Mouse (Mus musculus) left cerebral cortex, postnatal 10 days (tissue): ENCODE data around the gene Mybpc2. TPM values are rescaled to one million over a fixed set of nuclear protein-coding genes. Genes with fewer than 3 reads are reported as not detected.

Experiments
- DNase-seq, 2 experiments: peaks; one replicate each; pipeline ENCODE4 v3.0.0; 2021 to 2022; ENCODE audit warnings: low spot score in 2 of 2, mixed read lengths in 1 of 2; ENCODE audit errors: extremely low spot score in 1 of 2
- intact Hi-C: fragments of 180-260 bp; cut with DNase I; formaldehyde crosslinking; loops from one replicate; pipeline ENCODE4 v1.15.1; 2025
- total RNA-seq, 2 experiments: library from RNA; stranded (reverse); gene quantifications; 2 replicates each; pipeline ENCODE4 v1.2.3; 2021

Gene Mybpc2
- total RNA-seq, 2 experiments from 2014 or later = 0.09 to 0.53 TPM

DNA sequence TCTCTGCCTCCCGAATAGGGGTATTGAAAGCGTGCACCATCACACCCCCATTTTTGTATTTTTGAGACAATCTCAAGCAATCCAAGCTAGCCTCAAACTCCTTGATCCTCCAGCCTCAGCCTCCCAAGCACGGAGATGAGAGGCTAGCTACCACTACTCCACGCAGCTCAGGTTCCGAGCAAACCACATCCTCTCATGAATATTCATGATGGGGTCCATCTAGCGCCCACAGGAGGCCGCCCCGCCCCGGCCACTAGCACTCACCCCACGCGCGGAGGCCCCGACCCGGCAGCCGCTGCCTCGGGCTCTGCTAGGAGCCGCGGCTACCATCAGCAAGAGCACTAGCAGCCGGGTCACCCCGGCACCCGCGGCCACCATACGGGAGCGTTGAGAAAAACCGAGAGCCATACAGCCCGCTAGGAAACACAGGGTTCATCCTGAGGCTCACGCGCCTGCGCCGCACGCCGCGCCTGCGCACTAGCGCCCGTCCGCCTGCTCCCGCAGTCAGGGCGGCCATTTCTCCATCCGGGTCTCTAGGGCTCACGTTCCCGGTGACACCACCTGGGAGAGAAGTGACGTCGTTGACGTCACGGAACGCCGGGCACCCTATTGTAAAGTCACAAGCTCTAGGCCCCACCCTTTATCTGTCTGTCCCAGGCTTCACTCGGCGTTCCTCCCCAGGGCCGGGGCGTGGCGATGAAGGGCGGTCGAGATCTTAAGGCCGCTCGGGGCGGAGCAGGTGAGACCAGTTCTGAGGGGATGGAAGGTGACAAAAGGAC, 28.3 kb downstream of the Mybpc2 start, which contains the start of the genes Emc10 and Fam71e1:
Emc10 (minus strand) TSS at position 538 of the 779 bp plus-strand sequence.
Fam71e1 (plus strand) TSS at position 590 of the 779 bp plus-strand sequence.
- intact Hi-C loops = loop anchor here (5.0 kb wide), 1 partner anchor 56 kb away; the partner anchor contains the start of gene Nr1h2
- peak; percentile 98 for DNase-seq

DNA sequence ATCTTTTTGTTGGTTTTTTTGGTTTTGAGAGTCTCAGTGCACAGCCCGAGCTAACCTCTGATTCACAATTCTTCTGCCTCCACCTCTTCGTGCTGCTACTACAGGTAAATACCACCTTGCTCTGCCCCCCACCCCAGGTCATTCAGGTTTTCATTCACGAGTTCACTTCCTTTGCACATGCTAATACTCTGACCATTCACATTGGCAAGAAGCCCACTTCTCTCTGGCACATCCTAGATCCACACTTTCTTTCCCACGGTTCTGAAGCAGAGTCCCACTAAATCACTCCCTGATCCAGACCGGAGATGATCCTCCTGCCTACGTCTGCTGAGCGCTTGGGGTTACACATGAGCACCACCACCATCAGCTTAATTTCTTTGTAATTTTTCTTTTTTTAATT, 29.4 kb downstream of the Mybpc2 start:
- intact Hi-C loops = loop anchor here (5.0 kb wide), 1 partner anchor 57 kb away; the partner anchor contains the start of gene Nr1h2
- DNase-seq = no peak

- intact Hi-C loops = loop anchor here (5.0 kb wide), 1 partner anchor 58 kb away; the partner anchor contains the start of gene Nr1h2
- DNase-seq = no peak
Observed at GRCm38 (mm10) chr7:44494681-44495080, 29.8 kb downstream of the Mybpc2 start.

GRCm38 (mm10) chr7:44492166-44492826, 32.2 kb downstream of the Mybpc2 start:
- intact Hi-C loops = no loop called here
- peak in 1 of 2 experiments; percentile 26 for DNase-seq

GRCm38 (mm10) chr7:44491391-44491790, 33.1 kb downstream of the Mybpc2 start:
- intact Hi-C loops = no loop called here
- DNase-seq = peak in 1 of 2 experiments; percentile 22

GRCm38 (mm10) chr7:44490281-44490680, 34.2 kb downstream of the Mybpc2 start:
- intact Hi-C loops = no loop called here
- DNase-seq = peak in 1 of 2 experiments; percentile 31

GRCm38 (mm10) chr7:44488545-44488944, 35.9 kb downstream of the Mybpc2 start:
- DNase-seq = peak in 1 of 2 experiments; percentile 45
- intact Hi-C loops = loop anchor here (5.0 kb wide), 1 partner anchor 121 kb away; no protein-coding TSS in a partner anchor

- DNase-seq = no peak
- intact Hi-C loops = loop anchor here (5.0 kb wide), 1 partner anchor 121 kb away; no protein-coding TSS in a partner anchor
Observed at GRCm38 (mm10) chr7:44487936-44488335, 36.5 kb downstream of the Mybpc2 start.

- intact Hi-C loops = loop anchor here (5.0 kb wide), 1 partner anchor 120 kb away; no protein-coding TSS in a partner anchor
- peak in 1 of 2 experiments; percentile 24 for DNase-seq
Observed at GRCm38 (mm10) chr7:44486927-44487575, 37.4 kb downstream of the Mybpc2 start.

- intact Hi-C loops = loop anchor here (5.0 kb wide), 1 partner anchor 118 kb away; no protein-coding TSS in a partner anchor
- DNase-seq = no peak
Observed at GRCm38 (mm10) chr7:44485572-44486195, 38.8 kb downstream of the Mybpc2 start.

DNA sequence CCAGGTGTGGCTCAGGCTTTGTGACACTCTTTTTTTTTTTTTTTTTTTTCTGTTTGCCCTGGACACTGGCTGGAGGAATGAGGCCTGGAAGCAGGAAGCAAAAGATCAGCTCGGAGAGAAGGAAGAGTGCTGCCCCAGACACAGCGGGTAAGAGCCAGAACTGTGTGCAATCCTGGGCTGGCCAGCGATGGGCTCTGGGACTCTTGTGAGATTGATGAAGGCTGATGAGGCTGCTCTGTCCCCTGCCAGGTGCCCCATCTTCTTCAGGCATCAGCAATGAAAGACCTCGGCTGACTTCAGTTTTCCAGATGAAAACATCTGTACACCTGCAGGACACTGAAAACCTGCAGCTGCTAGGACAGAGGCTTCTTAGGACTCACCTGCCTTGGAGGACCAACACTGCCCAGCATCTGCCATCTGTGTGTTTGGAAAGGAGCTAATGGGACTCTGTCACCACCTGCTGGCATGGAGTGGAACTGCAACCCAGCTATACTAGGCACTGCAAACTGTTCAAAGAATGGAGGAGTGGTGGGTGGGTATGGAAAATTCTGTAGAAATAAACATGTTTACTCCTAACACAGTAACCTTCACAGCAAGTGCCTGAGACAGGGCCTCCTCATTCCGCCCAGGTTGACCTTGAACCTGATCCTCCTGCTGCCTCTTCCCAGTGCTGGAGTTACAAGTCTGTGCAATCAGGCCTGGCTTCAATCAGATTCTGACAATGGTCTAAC, 39.5 kb downstream of the Mybpc2 start:
- intact Hi-C loops = loop anchor here (5.0 kb wide), 2 partner anchors 118 to 223 kb away; partner anchors contain the start of gene Gm15517
- DNase-seq = peak; percentile 73

- DNase-seq = no peak
- intact Hi-C loops = loop anchor here (5.0 kb wide), 1 partner anchor 222 kb away; the partner anchor contains the start of gene Gm15517
Observed at GRCm38 (mm10) chr7:44484109-44484508, 40.3 kb downstream of the Mybpc2 start.

GRCm38 (mm10) chr7:44482836-44483435, 41.5 kb downstream of the Mybpc2 start:
- intact Hi-C loops = loop anchor here (5.0 kb wide), 1 partner anchor 221 kb away; the partner anchor contains the start of gene Gm15517
- DNase-seq = no peak

- DNase-seq = no peak
- intact Hi-C loops = loop anchor here (5.0 kb wide), 1 partner anchor 98 kb away; no protein-coding TSS in a partner anchor
Observed at GRCm38 (mm10) chr7:44475046-44475614, 49.3 kb downstream of the Mybpc2 start.

DNA sequence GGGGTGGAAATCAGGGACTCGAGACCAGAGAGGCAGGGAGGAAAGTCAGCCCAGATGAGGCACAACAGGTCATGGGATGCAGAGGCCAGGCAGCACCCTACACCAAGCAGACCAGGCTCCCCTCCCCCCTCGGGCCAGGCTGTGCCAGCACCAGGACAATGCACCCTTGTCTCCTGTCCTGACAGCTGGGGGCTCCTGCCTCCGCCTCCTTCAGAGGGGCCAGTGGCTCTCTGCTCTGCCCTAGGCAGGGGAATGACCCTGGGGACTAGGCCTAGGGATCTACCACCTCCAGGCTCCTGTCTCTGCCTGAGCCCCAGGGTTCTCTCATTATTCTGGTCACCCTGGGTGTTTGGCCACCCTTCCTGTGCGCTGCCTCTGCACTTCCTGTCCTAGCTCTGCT, 50.0 kb downstream of the Mybpc2 start:
- intact Hi-C loops = no loop called here
- peak in 1 of 2 experiments; percentile 85 for DNase-seq

- intact Hi-C loops = no loop called here
- DNase-seq = no peak
Observed at GRCm38 (mm10) chr7:44472961-44473646, 51.4 kb downstream of the Mybpc2 start.
